Mouse (Mus musculus) midbrain, embryonic 12.5 days (tissue): ENCODE results near the gene Pabpn1l. TPM values are rescaled to one million over a fixed set of nuclear protein-coding genes. Genes with fewer than 3 reads are reported as not detected.

ENCODE experiments used
- ATAC-seq: fragments of 200-750 bp; cut with Nextera tagmentation; 2 replicates; pipeline ENCODE4 v1.8.0; 2017; ENCODE audit warnings: low read depth, moderate TSS enrichment, moderate library complexity; ENCODE audit not compliant: low FRiP score
- H3K27ac ChIP-seq: fragments of 300-500 bp; sonication (generic); replicated peaks from 2 replicates; pipeline ENCODE4 v1.5.1; 2016; ENCODE audit warnings: mild to moderate bottlenecking
- H3K27me3 ChIP-seq: fragments of 300-500 bp; sonication (generic); 2 replicates; pipeline ENCODE4 v1.6.1; 2016; ENCODE audit warnings: mild to moderate bottlenecking
- H3K36me3 ChIP-seq: fragments of 300-500 bp; sonication (generic); 2 replicates; pipeline ENCODE4 v1.6.1; 2016
- H3K4me1 ChIP-seq: fragments of 300-500 bp; sonication (generic); 2 replicates; pipeline ENCODE4 v1.6.1; 2016
- H3K4me2 ChIP-seq: fragments of 300-500 bp; sonication (generic); replicated peaks from 2 replicates; pipeline ENCODE4 v1.6.1; 2016; ENCODE audit warnings: mild to moderate bottlenecking, moderate library complexity
- H3K4me3 ChIP-seq: fragments of 300-500 bp; sonication (generic); 2 replicates; pipeline ENCODE4 v1.5.1; 2016; ENCODE audit warnings: mild to moderate bottlenecking
- H3K9ac ChIP-seq: fragments of 300-500 bp; sonication (generic); replicated peaks from 2 replicates; pipeline ENCODE4 v1.6.1; 2016; ENCODE audit warnings: mild to moderate bottlenecking, moderate library complexity
- H3K9me3 ChIP-seq: fragments of 300-500 bp; sonication (generic); 2 replicates; pipeline ENCODE4 v1.6.1; 2016; ENCODE audit warnings: mild to moderate bottlenecking
- WGBS: fragments of 180-500 bp; shearing (Covaris S2); methylation state at CpG from one replicate; pipeline ENCODE4 v1.1.7; 2016; 5-methylcytosine and 5-hydroxymethylcytosine counted together
- polyA plus RNA-seq: library from polyadenylated mRNA; unstranded; fragments of >200 nt; fragmentation: Nextera tagmentation; extraction: Ambion mirVana; gene quantifications from 2 replicates; pipeline ENCODE4 v1.2.1, GENCODE M21; 2016

Gene Pabpn1l
- polyA plus RNA-seq, 1 experiment from 2014 or later, result not detected

- no peak overlapping the region for H3K9ac ChIP-seq
- 84% methylated on average over 2 of the region's 2 CpGs for WGBS
- H3K9me3 ChIP-seq, result no peaks in the 10 kb centered on the region
- no peak overlapping the region for H3K4me2 ChIP-seq
- H3K4me3 ChIP-seq, result no peak overlapping the region
- no peak for ATAC-seq
- no peak overlapping the region for H3K27ac ChIP-seq
- peaks cover 40% of the 10 kb centered on the region for H3K4me1 ChIP-seq
- no peaks in the 10 kb centered on the region for H3K36me3 ChIP-seq
- H3K27me3 ChIP-seq, result no peaks in the 10 kb centered on the region
These were observed 39.4 kb upstream of the Pabpn1l start for GRCm38 (mm10) chr8:122661894-122662293.

GRCm38 (mm10) chr8:122661138-122661537 lies 38.6 kb upstream of the Pabpn1l start:
- H3K36me3 ChIP-seq, result no peaks in the 10 kb centered on the region
- peaks cover 32% of the 10 kb centered on the region for H3K4me1 ChIP-seq
- WGBS, result 40% methylated on average over 7 of the region's 7 CpGs
- 0 out of 2 replicates have a peak overlapping the region, but pooled peaks have one; percentile 3 for H3K27ac ChIP-seq
- H3K4me3 ChIP-seq, result no peak overlapping the region
- H3K9ac ChIP-seq, result no peak overlapping the region
- ATAC-seq, result no peak
- H3K4me2 ChIP-seq, result no peak overlapping the region
- no peaks in the 10 kb centered on the region for H3K27me3 ChIP-seq
- no peaks in the 10 kb centered on the region for H3K9me3 ChIP-seq

- no peak overlapping the region for H3K27ac ChIP-seq
- ATAC-seq, result no peak
- 76% methylated on average over 2 of the region's 2 CpGs for WGBS
- H3K27me3 ChIP-seq, result no peaks in the 10 kb centered on the region
- peaks cover 21% of the 10 kb centered on the region for H3K4me1 ChIP-seq
- H3K9ac ChIP-seq, result no peak overlapping the region
- no peak overlapping the region for H3K4me3 ChIP-seq
- H3K36me3 ChIP-seq, result no peaks in the 10 kb centered on the region
- no peaks in the 10 kb centered on the region for H3K9me3 ChIP-seq
- no peak overlapping the region for H3K4me2 ChIP-seq
These were observed 37.5 kb upstream of the Pabpn1l start for GRCm38 (mm10) chr8:122660022-122660421.

- no peak overlapping the region for H3K4me2 ChIP-seq
- no peak overlapping the region for H3K4me3 ChIP-seq
- no peak overlapping the region for H3K9ac ChIP-seq
- WGBS, result 79% methylated on average over 9 of the region's 9 CpGs
- peaks cover 17% of the 10 kb centered on the region for H3K4me1 ChIP-seq
- no peaks in the 10 kb centered on the region for H3K27me3 ChIP-seq
- no peaks in the 10 kb centered on the region for H3K36me3 ChIP-seq
- no peaks in the 10 kb centered on the region for H3K9me3 ChIP-seq
- ATAC-seq, result no peak
- H3K27ac ChIP-seq, result no peak overlapping the region
These were observed 36.2 kb upstream of the Pabpn1l start for GRCm38 (mm10) chr8:122658807-122659160.

- H3K4me3 ChIP-seq, result no peak overlapping the region
- H3K4me1 ChIP-seq, result peaks cover 13% of the 10 kb centered on the region
- no peaks in the 10 kb centered on the region for H3K36me3 ChIP-seq
- H3K9me3 ChIP-seq, result no peaks in the 10 kb centered on the region
- no peak for ATAC-seq
- H3K27me3 ChIP-seq, result peaks cover under 1% of the 10 kb centered on the region; the same call in 1 of the 2 replicates
- WGBS, result 71% methylated on average over 10 of the region's 10 CpGs
- H3K4me2 ChIP-seq, result no peak overlapping the region
- no peak overlapping the region for H3K9ac ChIP-seq
- H3K27ac ChIP-seq, result no peak overlapping the region
These were observed 35.7 kb upstream of the Pabpn1l start for GRCm38 (mm10) chr8:122658149-122658806.

GRCm38 (mm10) chr8:122656056-122656999 lies 33.8 kb upstream of the Pabpn1l start:
- H3K4me1 ChIP-seq, result peaks cover 21% of the 10 kb centered on the region
- no peak for ATAC-seq
- no peaks in the 10 kb centered on the region for H3K36me3 ChIP-seq
- H3K4me2 ChIP-seq, result no peak overlapping the region
- no peak overlapping the region for H3K4me3 ChIP-seq
- 89% methylated on average over 13 of the region's 13 CpGs for WGBS
- H3K9ac ChIP-seq, result no peak overlapping the region
- H3K9me3 ChIP-seq, result no peaks in the 10 kb centered on the region
- no peak overlapping the region for H3K27ac ChIP-seq
- peaks cover 5% of the 10 kb centered on the region; the same call in 1 of the 2 replicates for H3K27me3 ChIP-seq

GRCm38 (mm10) chr8:122654768-122655167 lies 32.2 kb upstream of the Pabpn1l start:
- Histone ChIP-seq H3K27me3 (peaks cover 7% of the 10 kb centered on the region; the same call in 1 of the 2 replicates), H3K27ac (no peak overlapping the region), H3K4me1 (peaks cover 21% of the 10 kb centered on the region), H3K9ac (no peak overlapping the region), H3K4me3 (no peak overlapping the region), H3K4me2 (no peak overlapping the region), H3K9me3 (no peaks in the 10 kb centered on the region), H3K36me3 (0 out of 2 replicates have a peak, but pooled peaks cover 2% of the 10 kb centered on the region)
- 81% methylated on average over 7 of the region's 7 CpGs for WGBS
- ATAC-seq, result no peak

GRCm38 (mm10) chr8:122652643-122653042 lies 30.1 kb upstream of the Pabpn1l start:
- H3K9me3 ChIP-seq, result no peaks in the 10 kb centered on the region
- 80% methylated on average over 6 of the region's 6 CpGs for WGBS
- H3K27me3 ChIP-seq, result peaks cover 12% of the 10 kb centered on the region; the same call in 1 of the 2 replicates
- no peak overlapping the region for H3K4me2 ChIP-seq
- peaks cover 17% of the 10 kb centered on the region for H3K36me3 ChIP-seq
- H3K27ac ChIP-seq, result no peak overlapping the region
- ATAC-seq, result no peak
- H3K4me3 ChIP-seq, result no peak overlapping the region
- H3K9ac ChIP-seq, result no peak overlapping the region
- peaks cover 21% of the 10 kb centered on the region for H3K4me1 ChIP-seq

GRCm38 (mm10) chr8:122651326-122651921 lies 28.9 kb upstream of the Pabpn1l start:
- Histone ChIP-seq H3K9me3 (no peaks in the 10 kb centered on the region), H3K27me3 (peaks cover 12% of the 10 kb centered on the region; the same call in 1 of the 2 replicates), H3K36me3 (peaks cover 23% of the 10 kb centered on the region), H3K4me1 (peaks cover 21% of the 10 kb centered on the region), H3K27ac (0 out of 2 replicates have a peak overlapping the region, but pooled peaks have one; percentile 15), H3K9ac (no peak overlapping the region), H3K4me2 (no peak overlapping the region), H3K4me3 (no peak overlapping the region)
- 69% methylated on average over 16 of the region's 16 CpGs for WGBS
- ATAC-seq, result peak; percentile 30; the same call in 1 of the 2 replicates

GRCm38 (mm10) chr8:122648192-122648970 lies 25.8 kb upstream of the Pabpn1l start:
- Histone ChIP-seq H3K4me2 (no peak overlapping the region), H3K4me1 (peaks cover 21% of the 10 kb centered on the region), H3K9ac (no peak overlapping the region), H3K27ac (no peak overlapping the region), H3K27me3 (peaks cover 12% of the 10 kb centered on the region; the same call in 1 of the 2 replicates), H3K9me3 (no peaks in the 10 kb centered on the region), H3K36me3 (peaks cover 24% of the 10 kb centered on the region), H3K4me3 (no peak overlapping the region)
- 71% methylated on average over 15 of the region's 15 CpGs for WGBS
- ATAC-seq, result no peak

- no peak for ATAC-seq
- 97% methylated on average over 16 of the region's 16 CpGs for WGBS
- H3K4me1 ChIP-seq, result peaks cover 7% of the 10 kb centered on the region
- no peak overlapping the region for H3K4me2 ChIP-seq
- no peak overlapping the region for H3K4me3 ChIP-seq
- H3K36me3 ChIP-seq, result peaks cover 31% of the 10 kb centered on the region
- no peaks in the 10 kb centered on the region for H3K9me3 ChIP-seq
- no peak overlapping the region for H3K27ac ChIP-seq
- H3K9ac ChIP-seq, result no peak overlapping the region
- H3K27me3 ChIP-seq, result peaks cover 6% of the 10 kb centered on the region; the same call in 1 of the 2 replicates
These were observed 23.8 kb upstream of the Pabpn1l start for GRCm38 (mm10) chr8:122646337-122646736.
